Mouse (Mus musculus): ENCODE results near the gene Gm47791. TPM values are rescaled to one million over a fixed set of nuclear protein-coding genes. Genes with fewer than 3 reads are reported as not detected.

The Gm47791 gene
- polyA plus RNA-seq, 1 experiment from 2014 or later = not detected

GRCm38 (mm10) chr1:82743962-82744361 lies 27.1 kb downstream of the Gm47791 start:
- ATAC-seq = no peak
- Histone ChIP-seq H3K9me3 (ENCODE audit: control insufficient read depth, low read length) (no peaks in the 10 kb centered on the region), H3K4me2 (ENCODE audit: low read length) (no peak overlapping the region), H3K4me1 (replicated peaks; ENCODE audit: control insufficient read depth, insufficient read depth, low read length) (no peaks in the 10 kb centered on the region), H3K27ac (ENCODE audit: low read length) (no peak overlapping the region), H3K27me3 (replicated peaks; ENCODE audit: control insufficient read depth, insufficient read depth, low read length) (no peaks in the 10 kb centered on the region), H3K36me3 (ENCODE audit: control insufficient read depth, insufficient read depth) (peaks cover 8% of the 10 kb centered on the region), H3K9ac (replicated peaks; ENCODE audit: low read depth, low read length) (no peak overlapping the region), H3K4me3 (replicated peaks; ENCODE audit: low read length) (no peak overlapping the region)
- WGBS = 89% methylated on average over 3 of the region's 3 CpGs

- no peak overlapping the region for H3K4me3 ChIP-seq (replicated peaks; ENCODE audit: low read length)
- H3K27ac ChIP-seq (ENCODE audit: low read length) = no peak overlapping the region
- no peaks in the 10 kb centered on the region for H3K4me1 ChIP-seq (replicated peaks; ENCODE audit: control insufficient read depth, insufficient read depth, low read length)
- no peak for ATAC-seq
- no peak overlapping the region for H3K4me2 ChIP-seq (ENCODE audit: low read length)
- H3K36me3 ChIP-seq (ENCODE audit: control insufficient read depth, insufficient read depth) = peaks cover 11% of the 10 kb centered on the region
- H3K9ac ChIP-seq (replicated peaks; ENCODE audit: low read depth, low read length) = no peak overlapping the region
- H3K27me3 ChIP-seq (replicated peaks; ENCODE audit: control insufficient read depth, insufficient read depth, low read length) = no peaks in the 10 kb centered on the region
- WGBS = 85% methylated on average over 7 of the region's 7 CpGs
- no peaks in the 10 kb centered on the region for H3K9me3 ChIP-seq (ENCODE audit: control insufficient read depth, low read length)
Measured at GRCm38 (mm10) chr1:82741539-82741938, 29.5 kb downstream of the Gm47791 start.

GRCm38 (mm10) chr1:82738066-82738465 lies 33.0 kb downstream of the Gm47791 start:
- Histone ChIP-seq H3K9me3 (ENCODE audit: control insufficient read depth, low read length) (no peaks in the 10 kb centered on the region), H3K27me3 (replicated peaks; ENCODE audit: control insufficient read depth, insufficient read depth, low read length) (no peaks in the 10 kb centered on the region), H3K4me2 (ENCODE audit: low read length) (no peak overlapping the region), H3K4me1 (replicated peaks; ENCODE audit: control insufficient read depth, insufficient read depth, low read length) (no peaks in the 10 kb centered on the region), H3K4me3 (replicated peaks; ENCODE audit: low read length) (no peak overlapping the region), H3K27ac (ENCODE audit: low read length) (no peak overlapping the region), H3K36me3 (ENCODE audit: control insufficient read depth, insufficient read depth) (peaks cover 23% of the 10 kb centered on the region), H3K9ac (replicated peaks; ENCODE audit: low read depth, low read length) (no peak overlapping the region)
- no peak for ATAC-seq
- 86% methylated on average over 1 of the region's 1 CpGs for WGBS

- Histone ChIP-seq H3K4me3 (replicated peaks; ENCODE audit: low read length) (no peak overlapping the region), H3K9ac (replicated peaks; ENCODE audit: low read depth, low read length) (no peak overlapping the region), H3K4me2 (ENCODE audit: low read length) (no peak overlapping the region), H3K9me3 (ENCODE audit: control insufficient read depth, low read length) (no peaks in the 10 kb centered on the region), H3K4me1 (replicated peaks; ENCODE audit: control insufficient read depth, insufficient read depth, low read length) (no peaks in the 10 kb centered on the region), H3K27me3 (replicated peaks; ENCODE audit: control insufficient read depth, insufficient read depth, low read length) (no peaks in the 10 kb centered on the region), H3K27ac (ENCODE audit: low read length) (no peak overlapping the region), H3K36me3 (ENCODE audit: control insufficient read depth, insufficient read depth) (peaks cover 36% of the 10 kb centered on the region)
- no peak for ATAC-seq
- WGBS = 97% methylated on average over 1 of the region's 1 CpGs
Measured at GRCm38 (mm10) chr1:82733357-82733756, 37.7 kb downstream of the Gm47791 start.

- WGBS = 93% methylated on average over 5 of the region's 5 CpGs
- Histone ChIP-seq H3K9me3 (ENCODE audit: control insufficient read depth, low read length) (no peaks in the 10 kb centered on the region), H3K27me3 (replicated peaks; ENCODE audit: control insufficient read depth, insufficient read depth, low read length) (peaks cover 6% of the 10 kb centered on the region; the same call in 1 of the 2 replicates), H3K4me1 (replicated peaks; ENCODE audit: control insufficient read depth, insufficient read depth, low read length) (peaks cover 11% of the 10 kb centered on the region), H3K4me3 (replicated peaks; ENCODE audit: low read length) (no peak overlapping the region), H3K4me2 (ENCODE audit: low read length) (no peak overlapping the region), H3K36me3 (ENCODE audit: control insufficient read depth, insufficient read depth) (peaks cover 11% of the 10 kb centered on the region), H3K27ac (ENCODE audit: low read length) (no peak overlapping the region), H3K9ac (replicated peaks; ENCODE audit: low read depth, low read length) (no peak overlapping the region)
- ATAC-seq = no peak
Measured at GRCm38 (mm10) chr1:82726482-82726881, 44.6 kb downstream of the Gm47791 start.

- Histone ChIP-seq H3K4me1 (replicated peaks; ENCODE audit: control insufficient read depth, insufficient read depth, low read length) (peaks cover 11% of the 10 kb centered on the region), H3K36me3 (ENCODE audit: control insufficient read depth, insufficient read depth) (peaks cover 11% of the 10 kb centered on the region), H3K4me2 (ENCODE audit: low read length) (peak overlapping the region; percentile 67), H3K4me3 (replicated peaks; ENCODE audit: low read length) (peak overlapping the region; percentile 78), H3K9me3 (ENCODE audit: control insufficient read depth, low read length) (no peaks in the 10 kb centered on the region), H3K9ac (replicated peaks; ENCODE audit: low read depth, low read length) (peak overlapping the region; percentile 94), H3K27ac (ENCODE audit: low read length) (no peak overlapping the region), H3K27me3 (replicated peaks; ENCODE audit: control insufficient read depth, insufficient read depth, low read length) (peaks cover 9% of the 10 kb centered on the region; the same call in 1 of the 2 replicates)
- 24% methylated on average over 4 of the region's 4 CpGs for WGBS
- no peak for ATAC-seq
Measured at GRCm38 (mm10) chr1:82725875-82726185, 45.2 kb downstream of the Gm47791 start.

GRCm38 (mm10) chr1:82725026-82725874 lies 45.8 kb downstream of the Gm47791 start:
- peak overlapping the region; percentile 48 for H3K27ac ChIP-seq (ENCODE audit: low read length)
- ATAC-seq = peak; percentile 95
- under 1% methylated on average over 37 of the region's 37 CpGs for whole genome bisulfite sequencing
- peak overlapping the region; percentile 78 for H3K4me3 ChIP-seq (replicated peaks; ENCODE audit: low read length)
- peaks cover 11% of the 10 kb centered on the region for H3K36me3 ChIP-seq (ENCODE audit: control insufficient read depth, insufficient read depth)
- peak overlapping the region; percentile 94 for H3K9ac ChIP-seq (replicated peaks; ENCODE audit: low read depth, low read length)
- peak overlapping the region; percentile 67 for H3K4me2 ChIP-seq (ENCODE audit: low read length)
- peaks cover 11% of the 10 kb centered on the region for H3K4me1 ChIP-seq (replicated peaks; ENCODE audit: control insufficient read depth, insufficient read depth, low read length)
- no peaks in the 10 kb centered on the region for H3K9me3 ChIP-seq (ENCODE audit: control insufficient read depth, low read length)
- H3K27me3 ChIP-seq (replicated peaks; ENCODE audit: control insufficient read depth, insufficient read depth, low read length) = peaks cover 11% of the 10 kb centered on the region; the same call in 1 of the 2 replicates

- Histone ChIP-seq H3K36me3 (ENCODE audit: control insufficient read depth, insufficient read depth) (peaks cover 6% of the 10 kb centered on the region), H3K4me1 (replicated peaks; ENCODE audit: control insufficient read depth, insufficient read depth, low read length) (peaks cover 11% of the 10 kb centered on the region), H3K4me3 (replicated peaks; ENCODE audit: low read length) (peak within 1 kb of the TSS; percentile 78), H3K4me2 (ENCODE audit: low read length) (peak within 1 kb of the TSS; percentile 67), H3K9me3 (ENCODE audit: control insufficient read depth, low read length) (no peaks in the 10 kb centered on the region), H3K27ac (ENCODE audit: low read length) (peak within 1 kb of the TSS; percentile 48), H3K9ac (replicated peaks; ENCODE audit: low read depth, low read length) (peak within 1 kb of the TSS; percentile 94), H3K27me3 (replicated peaks; ENCODE audit: control insufficient read depth, insufficient read depth, low read length) (peaks cover 11% of the 10 kb centered on the region; the same call in 1 of the 2 replicates)
- 10% methylated on average over 38 of the region's 38 CpGs for WGBS
- peak; percentile 99 for ATAC-seq
Measured at GRCm38 (mm10) chr1:82724339-82725025, 46.6 kb downstream of the Gm47791 start, which contains the start of gene Mff. Gene Mff, plus strand, starts transcription at chr1:82724890.

Data from forebrain, embryonic 16.5 days (tissue).